Mouse (Mus musculus) bone marrow macrophage, adult 2 months (primary cell): Measurements from ENCODE around the gene Cfap54. TPM values are rescaled to one million over a fixed set of nuclear protein-coding genes. Genes with fewer than 3 reads are reported as not detected.

ENCODE experiments used
- H3K27ac ChIP-seq: 2 replicates; pipeline ENCODE4 v1.5.1; 2012; ENCODE audit warnings: low read depth, low read length; ENCODE audit not compliant: insufficient read depth
- H3K4me1 ChIP-seq: 2 replicates; pipeline ENCODE4 v1.6.1; 2012; ENCODE audit warnings: low read length; ENCODE audit not compliant: control insufficient read depth, insufficient read depth
- H3K4me3 ChIP-seq: 2 replicates; pipeline ENCODE4 v1.5.1; 2012; ENCODE audit warnings: mild to moderate bottlenecking, low read length, moderate library complexity; ENCODE audit not compliant: insufficient read depth
- CTCF ChIP-seq: IDR thresholded peaks from 2 replicates; pipeline ENCODE4 v1.5.1; 2012; ENCODE audit warnings: low read depth, mild to moderate bottlenecking, low read length, moderate library complexity
- POLR2A ChIP-seq: IDR thresholded peaks from 2 replicates; pipeline ENCODE4 v1.6.1; 2012; ENCODE audit warnings: mild to moderate bottlenecking, low read depth, low read length, borderline replicate concordance
- polyA plus RNA-seq: library from polyadenylated mRNA; stranded (reverse); fragments of >200 nt; gene quantifications from 2 replicates; pipeline ENCODE4 v1.2.4, GENCODE M21; 2012; ENCODE audit not compliant: missing spikeins, insufficient read depth, insufficient read length

Gene Cfap54
- polyA plus RNA-seq, 1 experiment = not detected

- TF ChIP-seq CTCF = no peak
- no peak for TF ChIP-seq POLR2A
- no peaks in the 10 kb centered on the region for H3K4me1 ChIP-seq
- H3K4me3 ChIP-seq = no peak overlapping the region
- H3K27ac ChIP-seq = no peak overlapping the region
Measured at GRCm38 (mm10) chr10:93036532-93036931, 44.9 kb downstream of the Cfap54 start.

- H3K27ac ChIP-seq = no peak overlapping the region
- H3K4me1 ChIP-seq = no peaks in the 10 kb centered on the region
- H3K4me3 ChIP-seq = no peak overlapping the region
- no peak for TF ChIP-seq POLR2A
- no peak for TF ChIP-seq CTCF
Measured at GRCm38 (mm10) chr10:93035489-93035888, 45.9 kb downstream of the Cfap54 start.

- no peak overlapping the region for H3K27ac ChIP-seq
- H3K4me1 ChIP-seq = peaks cover 2% of the 10 kb centered on the region; the same call in 1 of the 2 replicates
- TF ChIP-seq POLR2A = no peak
- TF ChIP-seq CTCF = no peak
- no peak overlapping the region for H3K4me3 ChIP-seq
Measured at GRCm38 (mm10) chr10:93023295-93023694, 58.1 kb downstream of the Cfap54 start.

- H3K4me1 ChIP-seq = no peaks in the 10 kb centered on the region
- no peak overlapping the region for H3K27ac ChIP-seq
- no peak overlapping the region for H3K4me3 ChIP-seq
- no peak for TF ChIP-seq CTCF
- TF ChIP-seq POLR2A = no peak
Measured at GRCm38 (mm10) chr10:93014059-93014795, 67.2 kb downstream of the Cfap54 start.

- H3K4me3 ChIP-seq = no peak overlapping the region
- no peak for TF ChIP-seq CTCF
- no peak for TF ChIP-seq POLR2A
- no peaks in the 10 kb centered on the region for H3K4me1 ChIP-seq
- H3K27ac ChIP-seq = no peak overlapping the region
Measured at GRCm38 (mm10) chr10:93011085-93011484, 70.3 kb downstream of the Cfap54 start.

- Histone ChIP-seq H3K4me1 (no peaks in the 10 kb centered on the region), H3K27ac (no peak overlapping the region), H3K4me3 (no peak overlapping the region)
- TF ChIP-seq CTCF (no peak), POLR2A (no peak)
Measured at GRCm38 (mm10) chr10:93006970-93007369, 74.4 kb downstream of the Cfap54 start.

GRCm38 (mm10) chr10:93006405-93006804 is 75.0 kb downstream of the Cfap54 start:
- Histone ChIP-seq H3K27ac (no peak overlapping the region), H3K4me3 (peak overlapping the region; percentile 18; the same call in 1 of the 2 replicates), H3K4me1 (no peaks in the 10 kb centered on the region)
- TF ChIP-seq POLR2A = no peak
- no peak for TF ChIP-seq CTCF

- Histone ChIP-seq H3K27ac (no peak overlapping the region), H3K4me1 (no peaks in the 10 kb centered on the region), H3K4me3 (no peak overlapping the region)
- TF ChIP-seq CTCF (no peak), POLR2A (no peak)
Measured at GRCm38 (mm10) chr10:92998536-92998935, 82.9 kb downstream of the Cfap54 start.

- Histone ChIP-seq H3K4me1 (no peaks in the 10 kb centered on the region), H3K4me3 (no peak overlapping the region), H3K27ac (no peak overlapping the region)
- TF ChIP-seq CTCF = no peak
- TF ChIP-seq POLR2A = no peak
Measured at GRCm38 (mm10) chr10:92995186-92995585, 86.2 kb downstream of the Cfap54 start.

- no peaks in the 10 kb centered on the region for H3K4me1 ChIP-seq
- no peak overlapping the region for H3K27ac ChIP-seq
- no peak for TF ChIP-seq CTCF
- TF ChIP-seq POLR2A = no peak
- H3K4me3 ChIP-seq = no peak overlapping the region
Measured at GRCm38 (mm10) chr10:92994340-92994739, 87.1 kb downstream of the Cfap54 start.
